Mouse (Mus musculus) MEL (cell line): ENCODE results near the gene Gm49340. TPM values are rescaled to one million over a fixed set of nuclear protein-coding genes. Genes with fewer than 3 reads are reported as not detected.
"Not testable (repeated sequence)": the region's sequence is repeated elsewhere in the genome, so short reads cannot be mapped to it uniquely, and the experiment has no call there.

Experiments
- DNase-seq: peaks from one replicate; pipeline ENCODE4 v3.0.0; 2011; ENCODE audit warnings: low read depth, low spot score
- H3K27ac ChIP-seq: 2 replicates; pipeline ENCODE4 v1.5.1; 2012; ENCODE audit warnings: low read depth, mild to moderate bottlenecking, control low read depth, low read length, moderate library complexity; ENCODE audit not compliant: control insufficient read depth
- H3K27me3 ChIP-seq, 2 experiments: fragments of 150-350 bp in 1 of 2; sonication (generic) in 1 of 2; 2 replicates each; pipeline ENCODE4 v1.6.1; 2012; ENCODE audit warnings: low read length in 2 of 2, mild to moderate bottlenecking in 2 of 2, improper control_type of control experiment in 1 of 2, moderate library complexity in 1 of 2; ENCODE audit not compliant: insufficient read depth in 2 of 2, control insufficient read depth in 1 of 2
- H3K36me3 ChIP-seq, 2 experiments: 2 replicates each; pipeline ENCODE4 v1.6.1; 2012 to 2014; ENCODE audit warnings: low read length in 2 of 2, improper control_type of control experiment in 1 of 2, inconsistent platforms in 1 of 2, mild to moderate bottlenecking in 1 of 2; ENCODE audit not compliant: insufficient read depth in 2 of 2, control insufficient read depth in 1 of 2
- H3K4me1 ChIP-seq, 2 experiments: fragments of 150-350 bp in 1 of 2; sonication (generic) in 1 of 2; 2 replicates each; pipeline ENCODE4 v1.6.1; 2012; ENCODE audit warnings: low read length in 2 of 2, improper control_type of control experiment in 1 of 2, mild to moderate bottlenecking in 1 of 2; ENCODE audit not compliant: insufficient read depth in 2 of 2, control insufficient read depth in 1 of 2
- H3K4me3 ChIP-seq, 2 experiments: fragments of 150-350 bp in 1 of 2; sonication (generic) in 1 of 2; 2 replicates each; pipeline ENCODE4 v1.5.1; 2012; ENCODE audit warnings: low read depth in 2 of 2, low read length in 2 of 2, mild to moderate bottlenecking in 2 of 2, moderate library complexity in 2 of 2, control low read depth in 1 of 2, improper control_type of control experiment in 1 of 2; ENCODE audit not compliant: control insufficient read depth in 1 of 2, insufficient read depth in 1 of 2
- H3K79me2 ChIP-seq: 2 replicates; pipeline ENCODE4 v1.6.1; 2012; ENCODE audit warnings: mild to moderate bottlenecking, low read length, moderate library complexity; ENCODE audit not compliant: control insufficient read depth, poor library complexity, insufficient read depth
- H3K9ac ChIP-seq: 2 replicates; pipeline ENCODE4 v1.6.1; 2012; ENCODE audit warnings: low read depth, mild to moderate bottlenecking, control low read depth, low read length, moderate library complexity; ENCODE audit not compliant: control insufficient read depth, poor library complexity, severe bottlenecking
- H3K9me3 ChIP-seq: fragments of 150-350 bp; sonication (generic); replicated peaks from 2 replicates; pipeline ENCODE4 v1.6.1; 2012; ENCODE audit warnings: mild to moderate bottlenecking, low read length, improper control_type of control experiment, moderate library complexity; ENCODE audit not compliant: insufficient read depth
- EP300 ChIP-seq, 2 experiments: IDR thresholded peaks; 2 replicates each; pipeline ENCODE4 v1.6.1; 2011; ENCODE audit warnings: improper control_type of control experiment in 2 of 2, low read length in 2 of 2, low read depth in 1 of 2, mild to moderate bottlenecking in 1 of 2
- ETS1 ChIP-seq: IDR thresholded peaks from 2 replicates; pipeline ENCODE4 v1.6.1; 2012; ENCODE audit warnings: low read depth, mild to moderate bottlenecking, inconsistent platforms, low read length, improper control_type of control experiment, moderate library complexity
- GATA1 ChIP-seq: IDR thresholded peaks from 2 replicates; pipeline ENCODE4 v1.6.1; 2011; ENCODE audit warnings: low read depth, low read length, improper control_type of control experiment
- MAX ChIP-seq: IDR thresholded peaks from 2 replicates; pipeline ENCODE4 v1.6.1; 2011; ENCODE audit warnings: low read length, improper control_type of control experiment
- MXI1 ChIP-seq: IDR thresholded peaks from 2 replicates; pipeline ENCODE4 v1.6.1; 2011; ENCODE audit warnings: mild to moderate bottlenecking, low read depth, low read length, improper control_type of control experiment
- MYC ChIP-seq: IDR thresholded peaks from 2 replicates; pipeline ENCODE4 v1.6.1; 2011; ENCODE audit warnings: low read depth, mild to moderate bottlenecking, low read length, improper control_type of control experiment, moderate library complexity
- SIN3A ChIP-seq: IDR thresholded peaks from 2 replicates; pipeline ENCODE4 v1.6.1; 2012; ENCODE audit warnings: low read length, improper control_type of control experiment, inconsistent platforms
- SMC3 ChIP-seq: IDR thresholded peaks from 2 replicates; pipeline ENCODE4 v1.6.1; 2011; ENCODE audit warnings: low read depth, low read length, improper control_type of control experiment
- TBP ChIP-seq: IDR thresholded peaks from 2 replicates; pipeline ENCODE4 v1.8.0; 2011; ENCODE audit warnings: low read depth, low read length, improper control_type of control experiment
- TCF12 ChIP-seq: IDR thresholded peaks from 2 replicates; pipeline ENCODE4 v1.6.1; 2014; ENCODE audit warnings: low read depth, mild to moderate bottlenecking, inconsistent platforms, low read length, improper control_type of control experiment, moderate library complexity
- USF1 ChIP-seq: IDR thresholded peaks from 2 replicates; pipeline ENCODE4 v1.6.1; 2014; ENCODE audit warnings: low read depth, mild to moderate bottlenecking, inconsistent platforms, low read length, improper control_type of control experiment, moderate library complexity
- ZNF384 ChIP-seq: IDR thresholded peaks from 2 replicates; pipeline ENCODE4 v1.6.1; 2012; ENCODE audit warnings: low read depth, mild to moderate bottlenecking, inconsistent platforms, low read length, improper control_type of control experiment
- polyA plus RNA-seq, 2 experiments: library from polyadenylated mRNA; stranded (reverse) in 1 of 2; unstranded in 1 of 2; fragments of >175 nt in 1 of 2; fragments of >200 nt in 1 of 2; gene quantifications; 2 replicates each; pipeline versions ENCODE4 v1.2.1 to v1.2.4; 2012; ENCODE audit warnings: low replicate concordance in 2 of 2, low read depth in 1 of 2; ENCODE audit not compliant: insufficient read length in 2 of 2, insufficient read depth in 1 of 2, missing spikeins in 1 of 2
- total RNA-seq: library from RNA; depleted of rRNA; stranded (reverse); fragments of 300-350 nt; gene quantifications from 2 replicates; pipeline ENCODE4 v1.2.3, GENCODE M21; 2012

The Gm49340 gene
- total and polyA plus RNA-seq, 3 experiments, result not detected

GRCm38 (mm10) chr11:73315961-73316360 is 13.6 kb upstream of the Gm49340 start:
- H3K36me3 ChIP-seq, result no peaks in the 10 kb centered on the region
- H3K9ac ChIP-seq, result no peak overlapping the region
- H3K4me1 ChIP-seq, result peaks cover 0 to 3% of the 10 kb centered on the region in 2 experiments; a peak in 1 of 4 replicates
- no peak overlapping the region for H3K4me3 ChIP-seq
- no peaks in the 10 kb centered on the region for H3K9me3 ChIP-seq
- H3K79me2 ChIP-seq, result no peaks in the 10 kb centered on the region
- TF ChIP-seq USF1 (no peak), TCF12 (no peak), TBP (no peak), SMC3 (no peak), MAX (no peak), ZNF384 (no peak), MXI1 (no peak), SIN3A (no peak), MYC (no peak)
- no peaks in the 10 kb centered on the region for H3K27me3 ChIP-seq
- no peak for DNase-seq
- H3K27ac ChIP-seq, result no peak overlapping the region

- not testable (repeated sequence) for H3K27me3 ChIP-seq, H3K9me3 ChIP-seq, H3K36me3 ChIP-seq, H3K9ac ChIP-seq, DNase-seq, H3K4me1 ChIP-seq, H3K27ac ChIP-seq, H3K4me3 ChIP-seq, H3K79me2 ChIP-seq
Observed at GRCm38 (mm10) chr11:73318581-73318980, 11.0 kb upstream of the Gm49340 start.

DNA sequence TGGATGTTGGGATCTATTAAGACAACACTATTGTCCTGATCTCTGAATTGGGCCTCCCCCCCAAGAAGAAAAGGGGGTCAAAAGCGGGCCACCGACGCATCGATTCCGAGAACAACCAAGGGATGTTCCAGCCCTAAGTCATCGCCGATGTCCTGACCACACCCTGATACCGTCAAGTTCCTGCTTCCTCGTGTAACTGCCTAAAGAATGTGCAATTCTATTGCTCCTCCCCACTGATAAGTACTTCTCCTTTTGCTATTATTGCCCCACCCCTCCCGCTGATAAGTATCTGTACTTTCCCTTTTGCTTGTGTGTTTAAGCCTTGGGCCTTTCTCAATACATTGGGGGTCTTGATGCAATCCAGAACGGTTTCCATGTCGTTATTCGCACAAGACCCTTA is 8.5 kb upstream of the Gm49340 start:
- peak overlapping the region; percentile 21; the same call in 1 of the 2 replicates for H3K27ac ChIP-seq
- peak; percentile 82 for DNase-seq
- H3K4me1 ChIP-seq, H3K4me3 ChIP-seq, H3K9ac ChIP-seq, H3K79me2 ChIP-seq, H3K9me3 ChIP-seq, H3K36me3 ChIP-seq, H3K27me3 ChIP-seq: not testable (repeated sequence)
- TF ChIP-seq ETS1 (0 out of 2 replicates have a peak, but pooled peaks have one; percentile 8), MAX (peak; percentile 54; the same call in 1 of the 2 replicates), GATA1 (peak; percentile 79), EP300 (IDR thresholded peaks at IDR 0.05; ENCODE audit: low read depth in 1 of 2, low read length in 2 of 2) (peak in 1 of 2 experiments; percentile 62; a peak in 2 of 4 replicates)
